Mouse (Mus musculus): Measurements from ENCODE around the gene Mstn. TPM values are rescaled to one million over a fixed set of nuclear protein-coding genes. Genes with fewer than 3 reads are reported as not detected.

Gene Mstn
- 0.50 and 0.52 TPM in 2 replicates for polyA plus RNA-seq (2014; fragmentation: Nextera tagmentation; extraction: Ambion mirVana)

- Histone ChIP-seq H3K9ac (replicated peaks; ENCODE audit: low read depth, low read length) (no peak within 1 kb of the TSS), H3K27me3 (ENCODE audit: control insufficient read depth, insufficient read depth, low read length) (no peaks in the 10 kb centered on the region), H3K9me3 (ENCODE audit: control insufficient read depth, low read depth, low read length) (no peaks in the 10 kb centered on the region), H3K36me3 (ENCODE audit: control insufficient read depth, insufficient read depth, low read length) (no peaks in the 10 kb centered on the region), H3K4me2 (replicated peaks; ENCODE audit: low read depth, low read length) (no peak within 1 kb of the TSS), H3K4me3 (ENCODE audit: low read depth, low read length) (no peak within 1 kb of the TSS), H3K27ac (ENCODE audit: low read length) (no peak within 1 kb of the TSS), H3K4me1 (ENCODE audit: control insufficient read depth, insufficient read depth, low read length) (peaks cover 14% of the 10 kb centered on the region)
- WGBS, result 39% methylated on average over 6 of the region's 6 CpGs
- no peak for ATAC-seq (ENCODE audit: insufficient number of reproducible peaks, insufficient read depth, low FRiP score, low read depth)
These were observed at the start of gene Mstn for GRCm38 (mm10) chr1:53061340-53061739. Gene Mstn, plus strand, starts transcription at chr1:53061640.

- no peaks in the 10 kb centered on the region for H3K9me3 ChIP-seq (ENCODE audit: control insufficient read depth, low read depth, low read length)
- no peak for ATAC-seq (ENCODE audit: insufficient number of reproducible peaks, insufficient read depth, low FRiP score, low read depth)
- no peak overlapping the region for H3K4me2 ChIP-seq (replicated peaks; ENCODE audit: low read depth, low read length)
- H3K4me1 ChIP-seq (ENCODE audit: control insufficient read depth, insufficient read depth, low read length), result no peaks in the 10 kb centered on the region
- H3K9ac ChIP-seq (replicated peaks; ENCODE audit: low read depth, low read length), result no peak overlapping the region
- no peaks in the 10 kb centered on the region for H3K27me3 ChIP-seq (ENCODE audit: control insufficient read depth, insufficient read depth, low read length)
- H3K4me3 ChIP-seq (ENCODE audit: low read depth, low read length), result no peak overlapping the region
- H3K36me3 ChIP-seq (ENCODE audit: control insufficient read depth, insufficient read depth, low read length), result no peaks in the 10 kb centered on the region
- WGBS, result 77% methylated on average over 6 of the region's 6 CpGs
- no peak overlapping the region for H3K27ac ChIP-seq (ENCODE audit: low read length)
These were observed 46.7 kb upstream of the Mstn start for GRCm38 (mm10) chr1:53014716-53015115.

GRCm38 (mm10) chr1:53015606-53016005, 45.8 kb upstream of the Mstn start:
- 89% methylated on average over 5 of the region's 5 CpGs for WGBS

GRCm38 (mm10) chr1:53018746-53019505, 42.5 kb upstream of the Mstn start:
- H3K4me3 ChIP-seq (ENCODE audit: low read depth, low read length), result no peak overlapping the region

More at GRCm38 (mm10) chr1:53015606-53016005, 45.8 kb upstream of the Mstn start:
- ATAC-seq (ENCODE audit: insufficient number of reproducible peaks, insufficient read depth, low FRiP score, low read depth), result no peak
- no peaks in the 10 kb centered on the region for H3K27me3 ChIP-seq (ENCODE audit: control insufficient read depth, insufficient read depth, low read length)
- no peaks in the 10 kb centered on the region for H3K36me3 ChIP-seq (ENCODE audit: control insufficient read depth, insufficient read depth, low read length)
- no peak overlapping the region for H3K4me3 ChIP-seq (ENCODE audit: low read depth, low read length)
- no peak overlapping the region for H3K4me2 ChIP-seq (replicated peaks; ENCODE audit: low read depth, low read length)
- H3K4me1 ChIP-seq (ENCODE audit: control insufficient read depth, insufficient read depth, low read length), result no peaks in the 10 kb centered on the region
- H3K9ac ChIP-seq (replicated peaks; ENCODE audit: low read depth, low read length), result no peak overlapping the region
- H3K9me3 ChIP-seq (ENCODE audit: control insufficient read depth, low read depth, low read length), result no peaks in the 10 kb centered on the region
- H3K27ac ChIP-seq (ENCODE audit: low read length), result no peak overlapping the region

GRCm38 (mm10) chr1:53020079-53020478, 41.4 kb upstream of the Mstn start, which contains the start of gene 1700019D03Rik:
Gene 1700019D03Rik, minus strand, starts transcription at chr1:53020179.
- Histone ChIP-seq H3K36me3 (ENCODE audit: control insufficient read depth, insufficient read depth, low read length) (no peaks in the 10 kb centered on the region), H3K9me3 (ENCODE audit: control insufficient read depth, low read depth, low read length) (no peaks in the 10 kb centered on the region), H3K4me3 (ENCODE audit: low read depth, low read length) (no peak within 1 kb of the TSS), H3K9ac (replicated peaks; ENCODE audit: low read depth, low read length) (no peak within 1 kb of the TSS), H3K4me2 (replicated peaks; ENCODE audit: low read depth, low read length) (no peak within 1 kb of the TSS), H3K27me3 (ENCODE audit: control insufficient read depth, insufficient read depth, low read length) (no peaks in the 10 kb centered on the region), H3K4me1 (ENCODE audit: control insufficient read depth, insufficient read depth, low read length) (no peaks in the 10 kb centered on the region), H3K27ac (ENCODE audit: low read length) (no peak within 1 kb of the TSS)
- no peak for ATAC-seq (ENCODE audit: insufficient number of reproducible peaks, insufficient read depth, low FRiP score, low read depth)
- 54% methylated on average over 5 of the region's 5 CpGs for WGBS

More at GRCm38 (mm10) chr1:53018746-53019505, 42.5 kb upstream of the Mstn start:
- Histone ChIP-seq H3K4me1 (ENCODE audit: control insufficient read depth, insufficient read depth, low read length) (no peaks in the 10 kb centered on the region), H3K4me2 (replicated peaks; ENCODE audit: low read depth, low read length) (no peak overlapping the region), H3K27me3 (ENCODE audit: control insufficient read depth, insufficient read depth, low read length) (no peaks in the 10 kb centered on the region), H3K27ac (ENCODE audit: low read length) (no peak overlapping the region), H3K9me3 (ENCODE audit: control insufficient read depth, low read depth, low read length) (no peaks in the 10 kb centered on the region), H3K36me3 (ENCODE audit: control insufficient read depth, insufficient read depth, low read length) (no peaks in the 10 kb centered on the region), H3K9ac (replicated peaks; ENCODE audit: low read depth, low read length) (no peak overlapping the region)
- WGBS, result 54% methylated on average over 3 of the region's 3 CpGs
- no peak for ATAC-seq (ENCODE audit: insufficient number of reproducible peaks, insufficient read depth, low FRiP score, low read depth)

- Histone ChIP-seq H3K27me3 (ENCODE audit: control insufficient read depth, insufficient read depth, low read length) (no peaks in the 10 kb centered on the region), H3K4me3 (ENCODE audit: low read depth, low read length) (no peak overlapping the region), H3K9me3 (ENCODE audit: control insufficient read depth, low read depth, low read length) (no peaks in the 10 kb centered on the region), H3K36me3 (ENCODE audit: control insufficient read depth, insufficient read depth, low read length) (no peaks in the 10 kb centered on the region), H3K4me1 (ENCODE audit: control insufficient read depth, insufficient read depth, low read length) (no peaks in the 10 kb centered on the region), H3K9ac (replicated peaks; ENCODE audit: low read depth, low read length) (no peak overlapping the region), H3K27ac (ENCODE audit: low read length) (no peak overlapping the region), H3K4me2 (replicated peaks; ENCODE audit: low read depth, low read length) (no peak overlapping the region)
- ATAC-seq (ENCODE audit: insufficient number of reproducible peaks, insufficient read depth, low FRiP score, low read depth), result no peak
These were observed 28.9 kb upstream of the Mstn start for GRCm38 (mm10) chr1:53032550-53032949.

- no peak for ATAC-seq (ENCODE audit: insufficient number of reproducible peaks, insufficient read depth, low FRiP score, low read depth)
- H3K4me1 ChIP-seq (ENCODE audit: control insufficient read depth, insufficient read depth, low read length), result no peaks in the 10 kb centered on the region
- 86% methylated on average over 5 of the region's 5 CpGs for WGBS
- no peak overlapping the region for H3K9ac ChIP-seq (replicated peaks; ENCODE audit: low read depth, low read length)
- H3K4me2 ChIP-seq (replicated peaks; ENCODE audit: low read depth, low read length), result no peak overlapping the region
- no peaks in the 10 kb centered on the region for H3K27me3 ChIP-seq (ENCODE audit: control insufficient read depth, insufficient read depth, low read length)
- H3K9me3 ChIP-seq (ENCODE audit: control insufficient read depth, low read depth, low read length), result no peaks in the 10 kb centered on the region
- H3K4me3 ChIP-seq (ENCODE audit: low read depth, low read length), result no peak overlapping the region
- H3K27ac ChIP-seq (ENCODE audit: low read length), result no peak overlapping the region
- H3K36me3 ChIP-seq (ENCODE audit: control insufficient read depth, insufficient read depth, low read length), result no peaks in the 10 kb centered on the region
These were observed 24.0 kb upstream of the Mstn start for GRCm38 (mm10) chr1:53037443-53037871.

GRCm38 (mm10) chr1:53049763-53050427, 11.5 kb upstream of the Mstn start:
- Histone ChIP-seq H3K27ac (ENCODE audit: low read length) (no peak overlapping the region), H3K9me3 (ENCODE audit: control insufficient read depth, low read depth, low read length) (no peaks in the 10 kb centered on the region), H3K4me1 (ENCODE audit: control insufficient read depth, insufficient read depth, low read length) (no peaks in the 10 kb centered on the region), H3K9ac (replicated peaks; ENCODE audit: low read depth, low read length) (no peak overlapping the region), H3K36me3 (ENCODE audit: control insufficient read depth, insufficient read depth, low read length) (no peaks in the 10 kb centered on the region), H3K4me3 (ENCODE audit: low read depth, low read length) (no peak overlapping the region), H3K4me2 (replicated peaks; ENCODE audit: low read depth, low read length) (no peak overlapping the region), H3K27me3 (ENCODE audit: control insufficient read depth, insufficient read depth, low read length) (no peaks in the 10 kb centered on the region)
- ATAC-seq (ENCODE audit: insufficient number of reproducible peaks, insufficient read depth, low FRiP score, low read depth), result no peak
- WGBS, result 82% methylated on average over 8 of the region's 8 CpGs

Measured in stomach, embryonic 14.5 days (tissue).